Mouse (Mus musculus) intestine, embryonic 14.5 days (tissue): ENCODE data around the gene Coro7. TPM values are rescaled to one million over a fixed set of nuclear protein-coding genes. Genes with fewer than 3 reads are reported as not detected.
"Not testable (repeated sequence)": the region's sequence is repeated elsewhere in the genome, so short reads cannot be mapped to it uniquely, and the experiment has no call there.

Experiments used
- ATAC-seq: fragments of 200-750 bp; cut with Nextera tagmentation; replicated peaks from 2 replicates; pipeline ENCODE4 v1.8.0; 2017; ENCODE audit warnings: low read depth, moderate number of reproducible peaks, moderate TSS enrichment, moderate library complexity; ENCODE audit not compliant: low FRiP score, low TSS enrichment
- DNase-seq: peaks from one replicate; pipeline ENCODE4 v3.0.0-alpha.2; 2018; ENCODE audit warnings: low spot score
- H3K27ac ChIP-seq: fragments of 300-500 bp; sonication (generic); 2 replicates; pipeline ENCODE4 v1.5.1; 2014; ENCODE audit warnings: low read depth, mild to moderate bottlenecking, control low read depth
- H3K27me3 ChIP-seq: fragments of 300-500 bp; sonication (generic); replicated peaks from 2 replicates; pipeline ENCODE4 v1.6.1; 2014; ENCODE audit warnings: low read length, control low read depth; ENCODE audit not compliant: control insufficient read depth, insufficient read depth
- H3K36me3 ChIP-seq: fragments of 300-500 bp; sonication (generic); 2 replicates; pipeline ENCODE4 v1.6.1; 2014; ENCODE audit warnings: low read length, control low read depth; ENCODE audit not compliant: control insufficient read depth, insufficient read depth
- H3K4me1 ChIP-seq: fragments of 300-500 bp; sonication (generic); replicated peaks from 2 replicates; pipeline ENCODE4 v1.6.1; 2014; ENCODE audit warnings: low read length, control low read depth, mixed read lengths; ENCODE audit not compliant: control insufficient read depth, insufficient read depth
- H3K4me2 ChIP-seq: fragments of 300-500 bp; sonication (generic); 2 replicates; pipeline ENCODE4 v1.6.1; 2014; ENCODE audit warnings: low read length
- H3K4me3 ChIP-seq: fragments of 300-500 bp; sonication (generic); 2 replicates; pipeline ENCODE4 v1.5.1; 2014; ENCODE audit warnings: low read depth, low read length, control low read depth, mixed read lengths
- H3K9ac ChIP-seq: fragments of 300-500 bp; sonication (generic); 2 replicates; pipeline ENCODE4 v1.6.1; 2014; ENCODE audit warnings: mild to moderate bottlenecking, low read length
- H3K9me3 ChIP-seq: fragments of 300-500 bp; sonication (generic); 2 replicates; pipeline ENCODE4 v1.6.1; 2016; ENCODE audit warnings: low read length, control low read depth; ENCODE audit not compliant: control insufficient read depth
- WGBS: fragments of 180-500 bp; shearing (Covaris S2); extraction: QIAGEN DNeasy Blood & Tissue Kit; methylation state at CpG from one replicate; pipeline ENCODE4 v1.1.7; 2014; 5-methylcytosine and 5-hydroxymethylcytosine counted together
- polyA plus RNA-seq: library from polyadenylated mRNA; unstranded; fragments of >200 nt; fragmentation: Nextera tagmentation; extraction: Ambion mirVana; gene quantifications from 2 replicates; pipeline ENCODE4 v1.2.1, GENCODE M21; 2014

Gene Coro7
- polyA plus RNA-seq, 1 experiment from 2014 or later: 19.3 TPM

DNA sequence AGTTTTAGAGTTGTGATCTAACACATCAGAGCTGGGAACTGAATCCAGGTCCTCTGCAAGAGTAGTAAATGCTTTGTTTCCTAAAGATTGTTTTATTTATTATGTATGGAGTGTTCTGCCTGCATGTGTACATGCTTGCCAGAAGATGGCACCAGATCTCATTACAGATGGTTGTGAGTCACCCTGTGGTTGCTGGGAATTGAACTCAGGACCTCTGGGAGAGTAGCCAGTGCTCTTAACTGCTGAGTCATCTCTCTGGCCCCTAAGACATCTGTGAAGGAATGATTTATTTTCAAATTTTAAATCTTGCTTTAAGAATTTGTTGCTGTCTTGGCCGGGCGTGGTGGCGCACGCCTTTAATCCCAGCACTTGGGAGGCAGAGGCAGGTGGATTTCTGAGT lies 9.8 kb upstream of the Coro7 start:
- DNase-seq, H3K4me1 ChIP-seq, ATAC-seq, H3K27me3 ChIP-seq, H3K9me3 ChIP-seq, H3K4me2 ChIP-seq, H3K27ac ChIP-seq, H3K9ac ChIP-seq, H3K4me3 ChIP-seq: not testable (repeated sequence)
- H3K36me3 ChIP-seq: peaks cover 75% of the 10 kb centered on the region
- 95% methylated on average over 4 of the region's 4 CpGs for WGBS

DNA sequence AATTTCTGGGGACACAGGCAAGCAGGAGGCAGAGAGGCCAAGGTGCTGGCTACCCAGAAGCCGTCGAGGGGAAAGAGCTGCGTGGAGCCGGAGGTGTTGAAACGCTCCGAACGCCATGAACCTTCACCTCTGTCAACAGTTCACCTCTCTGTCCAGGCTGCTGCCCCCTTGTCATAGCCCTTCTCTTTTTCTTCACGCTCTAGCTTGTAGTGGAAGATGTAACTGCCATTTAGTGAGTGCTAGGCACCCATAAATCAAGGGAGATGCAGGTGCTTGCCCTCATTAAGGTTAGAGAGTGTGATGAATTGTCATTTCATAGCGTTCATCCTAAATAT lies 4.8 kb upstream of the Coro7 start:
- Histone ChIP-seq H3K9me3 (no peaks in the 10 kb centered on the region), H3K9ac (peak overlapping the region; percentile 64), H3K4me2 (peak overlapping the region; percentile 98), H3K36me3 (peaks cover 26% of the 10 kb centered on the region), H3K27ac (no peak overlapping the region), H3K4me3 (peak overlapping the region; percentile 84), H3K27me3 (no peaks in the 10 kb centered on the region), H3K4me1 (peaks cover 9% of the 10 kb centered on the region)
- ATAC-seq: no peak
- no peak for DNase-seq
- WGBS: under 1% methylated on average over 9 of the region's 9 CpGs

DNA sequence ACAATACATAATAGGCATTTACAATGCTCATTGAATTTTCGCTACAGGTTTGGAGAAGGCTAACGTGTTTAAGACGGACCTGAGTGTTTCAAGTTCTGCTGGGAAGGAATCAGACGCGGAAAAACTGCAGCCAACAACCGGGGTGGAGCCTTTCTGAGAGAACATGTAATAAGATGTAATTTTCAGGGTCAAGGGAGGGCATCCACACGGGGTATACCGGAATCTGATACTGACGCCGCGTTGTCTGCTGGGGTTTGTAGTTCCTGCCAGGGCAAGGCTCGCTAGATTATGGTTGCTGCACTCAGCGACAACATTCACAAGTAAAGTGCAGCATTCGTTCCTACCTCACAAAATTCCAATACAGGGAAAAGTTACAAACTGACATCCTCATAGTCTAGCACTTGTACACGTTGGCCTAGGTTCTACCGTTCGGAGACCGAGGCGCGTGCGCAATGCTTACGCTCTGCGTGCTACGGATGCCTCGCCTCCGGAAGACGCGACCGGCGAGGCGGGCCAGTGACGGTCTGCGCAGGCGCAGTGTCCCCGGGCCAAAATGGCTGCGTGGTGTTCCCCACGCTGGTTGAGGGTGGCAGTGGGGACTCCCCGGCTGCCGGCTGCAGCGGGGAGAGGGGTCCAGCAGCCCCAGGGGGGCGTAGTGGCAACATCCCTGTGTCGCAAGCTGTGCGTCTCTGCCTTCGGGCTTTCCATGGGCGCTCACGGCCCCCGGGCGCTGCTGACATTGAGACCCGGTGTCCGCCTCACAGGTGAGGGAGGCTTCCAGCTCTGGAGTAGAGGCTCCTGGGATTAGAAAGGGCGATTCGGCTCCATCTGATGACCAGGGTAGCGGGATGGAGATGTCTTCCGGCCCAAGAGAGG lies 4.2 kb upstream of the Coro7 start:
- H3K4me3 ChIP-seq: peak overlapping the region; percentile 84
- ATAC-seq (peak; percentile 82), DNase-seq (peak; percentile 96)
- no peaks in the 10 kb centered on the region for H3K27me3 ChIP-seq
- peak overlapping the region; percentile 64 for H3K9ac ChIP-seq
- no peaks in the 10 kb centered on the region for H3K9me3 ChIP-seq
- peak overlapping the region; percentile 47; the same call in 1 of the 2 replicates for H3K27ac ChIP-seq
- H3K4me2 ChIP-seq: peak overlapping the region; percentile 98
- under 1% methylated on average over 54 of the region's 54 CpGs for WGBS
- H3K36me3 ChIP-seq: peaks cover 20% of the 10 kb centered on the region
- peaks cover 12% of the 10 kb centered on the region for H3K4me1 ChIP-seq

DNA sequence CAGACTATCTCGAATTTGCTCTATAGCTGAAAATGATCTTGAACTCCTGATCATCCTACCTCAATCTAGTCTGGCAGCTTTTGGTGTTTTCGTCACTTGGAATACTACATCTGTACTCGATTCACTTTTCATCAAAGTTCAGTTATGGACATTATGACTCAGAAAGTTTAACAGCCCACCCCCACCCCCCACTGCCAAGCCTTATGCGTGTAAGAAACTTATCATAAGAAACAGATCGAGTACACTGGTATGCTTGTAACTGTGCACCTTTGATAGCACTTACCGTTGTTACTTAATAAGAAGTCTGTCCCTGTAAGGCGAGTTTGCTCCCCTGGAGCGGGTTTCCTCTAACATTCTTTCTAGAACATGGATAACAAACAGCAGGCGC lies 3.6 kb upstream of the Coro7 start:
- DNase-seq (no peak), ATAC-seq (no peak)
- H3K27ac ChIP-seq: peak overlapping the region; percentile 47; the same call in 1 of the 2 replicates
- no peaks in the 10 kb centered on the region for H3K27me3 ChIP-seq
- 27% methylated on average over 9 of the region's 9 CpGs for WGBS
- H3K36me3 ChIP-seq: peaks cover 14% of the 10 kb centered on the region
- no peaks in the 10 kb centered on the region for H3K9me3 ChIP-seq
- H3K4me1 ChIP-seq: peaks cover 18% of the 10 kb centered on the region
- peak overlapping the region; percentile 84 for H3K4me3 ChIP-seq
- H3K9ac ChIP-seq: peak overlapping the region; percentile 64
- H3K4me2 ChIP-seq: peak overlapping the region; percentile 58

DNA sequence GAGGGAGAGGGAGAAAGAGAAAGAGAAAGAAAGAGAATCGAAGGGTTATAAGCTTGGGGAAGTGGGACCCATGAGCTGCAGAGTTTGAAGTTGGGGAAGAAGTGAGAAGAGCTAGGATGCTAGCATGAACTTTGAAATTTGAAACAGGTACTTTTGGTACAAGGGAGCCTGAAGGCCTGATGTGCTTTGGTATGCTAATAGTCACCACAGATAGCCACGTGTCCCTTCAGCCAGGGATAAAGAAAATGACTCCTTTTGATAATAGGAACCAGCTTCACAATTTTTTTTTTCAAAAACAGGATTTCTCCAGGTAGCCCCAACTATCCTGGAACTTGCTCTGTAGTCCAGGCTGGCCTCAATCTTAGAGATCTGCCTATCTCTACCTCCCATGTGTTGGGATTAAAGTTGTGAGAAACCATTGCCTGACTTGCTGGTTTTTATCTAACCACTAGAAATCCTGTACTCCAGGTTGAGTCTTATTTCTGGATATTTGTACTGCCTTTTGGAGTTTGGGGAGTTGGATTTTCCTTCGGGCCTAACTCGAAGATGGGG lies 3.1 kb upstream of the Coro7 start:
- Histone ChIP-seq H3K27me3 (no peaks in the 10 kb centered on the region), H3K4me1 (peaks cover 18% of the 10 kb centered on the region), H3K9me3 (no peaks in the 10 kb centered on the region), H3K4me2 (peak overlapping the region; percentile 58; the same call in 1 of the 2 replicates), H3K36me3 (peaks cover 9% of the 10 kb centered on the region), H3K9ac (no peak overlapping the region), H3K4me3 (no peak overlapping the region), H3K27ac (no peak overlapping the region)
- no peak for DNase-seq
- WGBS: 80% methylated on average over 4 of the region's 4 CpGs
- ATAC-seq: no peak

DNA sequence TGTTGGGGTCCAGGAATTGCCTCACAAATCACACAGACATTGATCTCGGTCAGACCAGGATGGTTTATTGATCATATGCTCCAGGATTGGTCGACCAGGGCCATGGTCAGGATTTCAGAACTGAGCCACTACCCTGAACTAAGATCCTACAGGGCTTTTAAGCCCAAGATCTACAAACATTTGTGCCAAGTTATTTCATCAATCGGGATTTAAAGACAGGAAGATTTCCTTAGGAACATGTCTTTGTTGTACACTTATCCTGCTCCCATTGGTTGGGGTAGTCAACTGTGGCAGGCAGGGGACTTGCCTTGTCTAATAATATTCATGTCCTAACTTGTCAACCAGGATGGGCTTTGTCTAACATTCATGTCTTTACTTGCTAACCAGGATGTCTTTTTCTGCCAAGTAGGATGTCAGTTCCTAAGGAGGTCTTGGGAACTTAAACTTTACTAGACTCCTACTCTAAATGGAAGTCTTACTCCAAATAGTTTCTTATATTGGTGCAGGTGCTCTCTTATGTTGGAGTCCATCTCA lies 1.4 kb upstream of the Coro7 start:
- H3K4me1 ChIP-seq: peaks cover 18% of the 10 kb centered on the region
- not testable (repeated sequence) for H3K9me3 ChIP-seq, H3K4me3 ChIP-seq, H3K27ac ChIP-seq, H3K4me2 ChIP-seq, H3K27me3 ChIP-seq, DNase-seq, H3K9ac ChIP-seq, H3K36me3 ChIP-seq, ATAC-seq
- 81% methylated on average over 3 of the region's 3 CpGs for WGBS

DNA sequence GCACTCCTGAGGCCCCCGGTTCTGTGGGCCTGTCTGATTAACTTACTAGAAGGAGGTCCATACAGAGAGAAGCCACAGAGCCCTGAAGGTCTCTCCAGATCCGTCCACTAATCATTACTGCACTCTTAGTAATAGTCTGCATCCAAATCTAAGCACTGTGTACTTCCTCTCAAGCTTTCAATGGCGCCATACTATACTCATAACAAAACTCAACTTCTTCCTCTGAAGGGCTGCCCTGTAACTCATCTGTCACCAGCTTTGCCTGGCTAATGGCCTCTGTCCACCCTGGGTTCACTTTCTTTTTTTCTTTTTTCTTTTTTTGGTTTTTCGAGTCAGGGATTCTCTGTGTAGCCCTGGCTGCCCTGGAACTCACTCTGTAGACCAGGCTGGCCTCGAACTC lies 1.5 kb downstream of the Coro7 start:
- H3K4me1 ChIP-seq: peaks cover 8% of the 10 kb centered on the region
- H3K27me3 ChIP-seq: no peaks in the 10 kb centered on the region
- DNase-seq (no peak), ATAC-seq (no peak)
- H3K9me3 ChIP-seq: no peaks in the 10 kb centered on the region
- no peak overlapping the region for H3K4me3 ChIP-seq
- peaks cover 35% of the 10 kb centered on the region for H3K36me3 ChIP-seq
- no peak overlapping the region for H3K27ac ChIP-seq
- 75% methylated on average over 5 of the region's 5 CpGs for WGBS
- H3K4me2 ChIP-seq: no peak overlapping the region
- no peak overlapping the region for H3K9ac ChIP-seq

DNA sequence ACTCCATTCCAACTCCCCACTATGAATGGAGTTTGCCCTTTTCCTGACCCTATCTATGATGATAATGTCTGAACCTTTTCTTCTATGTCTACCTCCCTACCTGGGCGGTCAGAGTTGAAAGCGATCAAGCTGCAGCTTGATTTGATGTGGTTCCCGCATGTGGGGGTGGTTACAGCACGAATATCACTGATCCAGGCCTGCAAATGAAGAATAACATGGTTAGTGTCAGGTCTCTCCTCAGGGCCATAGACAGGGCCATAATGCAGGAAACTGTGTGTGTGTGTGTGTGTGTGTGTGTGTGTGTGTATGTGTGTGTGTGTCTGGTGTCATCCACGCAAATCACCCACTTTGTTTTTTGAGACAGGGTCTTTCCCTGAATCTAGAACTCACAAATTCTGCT lies 2.7 kb downstream of the Coro7 start:
- H3K9ac ChIP-seq: no peak overlapping the region
- H3K4me3 ChIP-seq: no peak overlapping the region
- H3K9me3 ChIP-seq: no peaks in the 10 kb centered on the region
- peaks cover 8% of the 10 kb centered on the region for H3K4me1 ChIP-seq
- no peak overlapping the region for H3K4me2 ChIP-seq
- no peak overlapping the region for H3K27ac ChIP-seq
- ATAC-seq (no peak), DNase-seq (no peak)
- H3K36me3 ChIP-seq: peaks cover 42% of the 10 kb centered on the region
- WGBS: 93% methylated on average over 5 of the region's 5 CpGs
- H3K27me3 ChIP-seq: no peaks in the 10 kb centered on the region
